Mouse (Mus musculus) megakaryocyte, adult 5-6 weeks (primary cell): ENCODE data around the gene Setd2. TPM values are rescaled to one million over a fixed set of nuclear protein-coding genes. Genes with fewer than 3 reads are reported as not detected.

Source experiments
- ATAC-seq: 2 replicates; pipeline ENCODE4 v1.8.0; 2016; ENCODE audit warnings: mild to moderate bottlenecking, inconsistent platforms; ENCODE audit not compliant: poor library complexity, severe bottlenecking
- total RNA-seq, 2 experiments: library from RNA; stranded (forward) in 1 of 2; stranded (reverse) in 1 of 2; fragments of 153-499, 151-499 nt in 1 of 2; fragments of 221-1000, 200-1000 nt in 1 of 2; gene quantifications; 2 replicates each; pipeline versions ENCODE4 v1.2.3 to v1.2.4; 2015 to 2017

Gene Setd2
- total RNA-seq, 2 experiments from 2014 or later, result 109 to 159 TPM

- peak; percentile 74 for ATAC-seq
Measured at GRCm38 (mm10) chr9:110653655-110654461, 121.5 kb downstream of the Setd2 start, which contains the start of gene Nbeal2. TSS of gene Nbeal2 (minus strand) at chr9:110654161.

- no peak for ATAC-seq
Measured at GRCm38 (mm10) chr9:110654726-110655650, 122.6 kb downstream of the Setd2 start.

DNA sequence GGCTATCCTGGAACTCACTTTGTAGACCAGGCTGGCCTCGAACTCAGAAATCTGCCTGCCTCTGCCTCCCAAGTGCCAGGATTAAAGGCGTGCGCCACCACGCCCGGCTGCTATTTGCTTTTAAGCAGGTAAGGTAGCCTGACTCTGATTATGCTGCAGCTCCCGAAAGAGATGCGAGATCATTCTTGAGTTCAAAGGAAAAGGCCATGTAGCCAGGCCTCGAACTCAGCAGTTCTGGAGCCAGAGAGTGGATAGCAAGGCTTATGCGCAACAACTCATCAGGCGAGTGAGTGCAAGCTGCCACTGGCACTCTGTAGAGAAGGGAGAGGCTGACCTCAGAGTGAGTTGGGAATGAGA lies 123.2 kb downstream of the Setd2 start:
- no peak for ATAC-seq

GRCm38 (mm10) chr9:110656249-110657221 lies 124.1 kb downstream of the Setd2 start, which contains the start of gene Ccdc12:
TSS of gene Ccdc12 (plus strand) at chr9:110656503.
- peak; percentile 63 for ATAC-seq

DNA sequence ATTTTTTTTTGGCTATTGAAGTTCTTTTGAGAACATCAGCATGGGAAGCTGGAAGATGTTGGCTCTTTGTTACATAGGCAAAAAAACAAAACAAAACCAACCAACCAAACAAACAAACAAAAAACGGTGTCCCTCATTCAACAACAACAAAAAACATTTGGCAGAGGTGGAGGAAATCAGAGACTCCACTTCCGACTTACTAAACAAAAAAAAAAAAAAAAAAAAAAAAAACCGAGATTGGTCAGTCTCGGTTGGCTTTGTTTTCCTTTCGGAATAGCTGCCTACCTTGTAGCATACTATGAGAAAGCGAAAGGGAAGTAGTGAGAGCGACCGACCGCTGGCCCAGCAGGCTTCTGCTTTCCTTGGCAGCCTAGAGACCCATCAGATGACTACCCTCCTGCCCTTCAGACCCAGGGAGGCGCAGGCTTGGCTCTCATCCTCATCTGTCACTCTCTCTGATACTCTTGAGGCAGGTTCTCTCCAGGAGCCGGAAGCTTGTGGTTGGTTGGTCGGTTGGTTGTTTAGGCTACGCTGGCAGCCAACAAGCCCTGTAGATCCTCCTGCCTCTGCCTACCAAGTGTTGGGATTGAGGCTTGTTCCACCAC lies 125.2 kb downstream of the Setd2 start:
- peak; percentile 49 for ATAC-seq

GRCm38 (mm10) chr9:110659521-110659920 lies 127.1 kb downstream of the Setd2 start:
- no peak for ATAC-seq

- ATAC-seq, result no peak
Measured at GRCm38 (mm10) chr9:110660208-110660607, 127.8 kb downstream of the Setd2 start.

GRCm38 (mm10) chr9:110660856-110661612 lies 128.6 kb downstream of the Setd2 start:
- ATAC-seq, result no peak

GRCm38 (mm10) chr9:110662844-110663243 lies 130.4 kb downstream of the Setd2 start:
- peak; percentile 53 for ATAC-seq

DNA sequence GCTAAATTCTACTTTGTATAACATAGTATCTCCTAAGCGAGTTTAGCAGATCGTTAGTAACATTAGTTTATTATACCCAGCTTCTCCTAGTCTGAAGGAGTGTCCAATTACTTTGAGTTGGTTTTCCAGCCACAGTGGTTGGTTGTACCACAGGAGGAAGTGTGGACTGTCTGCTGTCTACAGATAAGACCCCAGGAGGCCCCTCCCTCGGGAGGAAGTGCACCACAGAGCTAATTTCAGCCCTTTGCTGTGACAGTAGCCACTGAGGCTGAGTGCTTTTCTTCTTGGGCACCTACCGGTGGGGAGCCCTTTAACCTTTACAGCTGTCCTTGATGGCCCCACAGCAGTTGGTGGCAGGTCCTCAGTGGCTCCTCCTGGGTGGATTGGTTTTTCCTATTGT lies 133.5 kb downstream of the Setd2 start:
- peak; percentile 84 for ATAC-seq

DNA sequence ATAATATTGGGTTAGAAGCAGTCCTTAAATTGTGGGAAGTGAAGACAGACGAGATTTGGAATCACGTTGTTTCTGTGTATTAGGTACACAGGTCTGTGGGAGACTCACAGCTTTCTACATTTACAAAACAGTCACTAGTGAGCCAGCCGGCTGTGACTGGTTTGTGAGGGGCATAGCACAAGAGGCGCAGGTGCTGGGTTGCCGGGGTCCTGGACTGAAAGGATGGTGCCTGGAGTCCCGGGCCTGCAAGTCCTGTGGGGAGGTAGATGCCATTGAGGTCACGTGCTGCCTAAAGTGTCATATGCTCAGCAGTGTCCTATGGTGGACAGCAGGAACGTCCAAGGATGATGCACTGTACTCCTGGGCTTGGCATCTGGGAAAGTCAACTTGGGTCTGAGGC lies 134.0 kb downstream of the Setd2 start:
- ATAC-seq, result no peak

DNA sequence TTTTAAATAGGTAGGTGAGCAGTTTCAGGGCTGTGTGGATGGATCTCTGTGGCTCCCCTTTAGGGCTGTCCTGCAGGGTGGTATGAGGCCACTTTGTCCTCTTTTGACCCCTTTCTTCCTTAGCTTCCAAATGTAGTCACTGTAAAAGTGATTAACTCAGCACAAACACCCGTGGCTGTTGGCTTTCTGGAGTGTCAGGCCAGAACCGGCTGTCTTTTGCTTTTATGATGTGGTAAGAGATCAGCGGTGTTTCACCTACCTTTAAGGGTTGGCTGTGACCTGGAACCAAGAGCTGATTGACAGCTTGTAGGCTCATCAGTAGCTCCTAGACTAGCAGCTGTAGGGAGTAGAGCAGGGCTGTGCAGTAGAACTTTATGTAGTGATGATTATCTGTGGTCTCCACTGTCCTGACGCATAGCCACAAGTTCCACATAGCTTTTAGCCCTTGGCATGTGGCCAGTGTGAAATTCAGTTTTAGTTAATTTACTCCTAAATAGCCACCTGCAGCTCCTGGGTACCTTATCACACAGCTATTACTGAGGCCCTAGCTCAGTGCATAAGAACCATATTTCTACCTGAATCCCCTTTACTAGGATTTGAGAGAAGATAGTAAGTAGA lies 134.9 kb downstream of the Setd2 start:
- ATAC-seq, result peak; percentile 41

Other genes with a start within 250 kb of the Setd2 start
- gene Elp6, start 227.4 kb upstream of the Setd2 start, total RNA-seq (2015), result 4.8 and 5.1 TPM in 2 replicates
- 3.0 and 4.9 TPM in 2 replicates for gene Elp6, start 227.4 kb upstream of the Setd2 start, total RNA-seq (2017)
- 12.8 and 14.5 TPM in 2 replicates for gene Scap, start 199.3 kb upstream of the Setd2 start, total RNA-seq (2015)
- 9.4 and 18.7 TPM in 2 replicates for gene Scap, start 199.3 kb upstream of the Setd2 start, total RNA-seq (2017)
- gene Ptpn23, start 124.4 kb upstream of the Setd2 start, total RNA-seq (2015), result 7.2 and 11.5 TPM in 2 replicates
- gene Ptpn23, start 124.4 kb upstream of the Setd2 start, total RNA-seq (2017), result 2.9 and 5.9 TPM in 2 replicates
- gene Ngp, start 112.8 kb upstream of the Setd2 start, total RNA-seq (2015), result 7,759 and 10,303 TPM in 2 replicates
- gene Ngp, start 112.8 kb upstream of the Setd2 start, total RNA-seq (2017), result 2,992 and 4,182 TPM in 2 replicates
- 19.8 and 21.9 TPM in 2 replicates for gene Klhl18, start 55.9 kb upstream of the Setd2 start, total RNA-seq (2015)
- gene Klhl18, start 55.9 kb upstream of the Setd2 start, total RNA-seq (2017), result 16.7 and 18.8 TPM in 2 replicates
- 1.1 and 1.6 TPM in 2 replicates for gene Kif9, start 55.6 kb upstream of the Setd2 start, total RNA-seq (2015)
- gene Kif9, start 55.6 kb upstream of the Setd2 start, total RNA-seq (2017), result 2.2 and 3.3 TPM in 2 replicates
- 4.6 and 5.2 TPM in 2 replicates for gene Nradd, start 91.9 kb downstream of the Setd2 start, total RNA-seq (2015)
- 2.0 and 3.5 TPM in 2 replicates for gene Nradd, start 91.9 kb downstream of the Setd2 start, total RNA-seq (2017)
- gene Nbeal2, start 121.6 kb downstream of the Setd2 start, total RNA-seq (2015), result 42.1 and 52.5 TPM in 2 replicates
- gene Nbeal2, start 121.6 kb downstream of the Setd2 start, total RNA-seq (2017), result 29.1 and 35.9 TPM in 2 replicates
- gene Ccdc12, start 123.9 kb downstream of the Setd2 start, total RNA-seq (2015), result 204 and 210 TPM in 2 replicates
- 165 and 180 TPM in 2 replicates for gene Ccdc12, start 123.9 kb downstream of the Setd2 start, total RNA-seq (2017)
- not detected in 2 replicates for gene Myl3, start 209.3 kb downstream of the Setd2 start, total RNA-seq (2015)
- gene Myl3, start 209.3 kb downstream of the Setd2 start, total RNA-seq (2017), result not detected in 2 replicates
- gene Pth1r, start 214.5 kb downstream of the Setd2 start, total RNA-seq (2015), result not detected in 2 replicates
- gene Pth1r, start 214.5 kb downstream of the Setd2 start, total RNA-seq (2017), result 0.77 TPM in 1 of 2 replicates, not detected in the other